Mouse (Mus musculus) small intestine, adult 2 months (tissue): ENCODE results near the gene Wnk4. TPM values are rescaled to one million over a fixed set of nuclear protein-coding genes. Genes with fewer than 3 reads are reported as not detected.

ENCODE experiments used
- H3K27ac ChIP-seq: fragments of 200-500 bp; 2 replicates; pipeline ENCODE4 v1.5.1; 2012; ENCODE audit warnings: low read depth, low read length, control low read depth, inconsistent platforms; ENCODE audit not compliant: insufficient read depth
- H3K27me3 ChIP-seq: fragments of 200-500 bp; 2 replicates; pipeline ENCODE4 v1.6.1; 2012; ENCODE audit warnings: mild to moderate bottlenecking, moderate library complexity, low read length, inconsistent platforms; ENCODE audit not compliant: control insufficient read depth, insufficient read depth
- H3K36me3 ChIP-seq: fragments of 200-500 bp; 2 replicates; pipeline ENCODE4 v1.6.1; 2012; ENCODE audit warnings: mild to moderate bottlenecking, low read length, control low read depth, inconsistent platforms; ENCODE audit not compliant: control insufficient read depth, insufficient read depth
- H3K4me1 ChIP-seq: fragments of 200-500 bp; 2 replicates; pipeline ENCODE4 v1.6.1; 2012; ENCODE audit warnings: low read length, inconsistent platforms, mixed read lengths; ENCODE audit not compliant: control insufficient read depth, insufficient read depth, insufficient read length
- H3K4me3 ChIP-seq: fragments of 200-500 bp; 2 replicates; pipeline ENCODE4 v1.5.1; 2012; ENCODE audit warnings: low read depth, mild to moderate bottlenecking, control low read depth, inconsistent platforms, low read length, moderate library complexity
- CTCF ChIP-seq: fragments of 200-500 bp; IDR thresholded peaks from 2 replicates; pipeline ENCODE4 v1.5.1; 2012; ENCODE audit warnings: low read depth, mild to moderate bottlenecking, control low read depth, inconsistent platforms, low read length, moderate library complexity, mixed read lengths; ENCODE audit not compliant: insufficient replicate concordance, insufficient read length; ENCODE audit errors: extremely low read depth
- POLR2A ChIP-seq: fragments of 200-500 bp; IDR thresholded peaks from 2 replicates; pipeline ENCODE4 v1.6.1; 2012; ENCODE audit warnings: low read depth, mild to moderate bottlenecking, control low read depth, inconsistent platforms, low read length, moderate library complexity
- WGBS: fragments of 180-500 bp; shearing (Covaris S2); methylation state at CpG from one replicate; pipeline ENCODE4 v1.1.7; 2018; 5-methylcytosine and 5-hydroxymethylcytosine counted together
- polyA plus RNA-seq: library from polyadenylated mRNA; depleted of rRNA; stranded (reverse); fragments of >200 nt; gene quantifications from 2 replicates; pipeline ENCODE4 v1.2.3, GENCODE M21; 2012

The Wnk4 gene
- polyA plus RNA-seq, 1 experiment, result 7.9 TPM

DNA sequence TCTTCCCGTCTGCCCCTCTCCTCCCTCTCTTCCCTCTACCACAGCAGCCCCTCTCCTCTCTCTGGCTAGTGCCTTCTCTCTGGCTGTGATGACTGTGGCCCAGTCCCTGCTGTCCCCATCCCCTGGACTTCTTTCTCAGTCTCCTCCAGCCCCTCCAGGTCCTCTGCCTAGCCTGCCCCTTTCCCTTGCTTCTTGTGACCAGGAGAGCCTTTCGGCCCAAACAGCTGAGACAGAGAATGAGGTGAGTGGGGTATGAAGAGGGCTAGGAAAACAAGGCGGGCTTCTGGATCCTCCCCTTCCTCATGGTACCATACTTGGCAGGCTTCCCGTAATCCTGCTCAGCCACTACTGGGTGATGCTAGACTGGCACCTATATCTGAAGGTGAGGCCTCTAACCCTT lies 14.9 kb downstream of the Wnk4 start:
- Histone ChIP-seq H3K27ac (no peak overlapping the region), H3K4me3 (no peak overlapping the region)
- 69% methylated on average over 4 of the region's 4 CpGs for WGBS

DNA sequence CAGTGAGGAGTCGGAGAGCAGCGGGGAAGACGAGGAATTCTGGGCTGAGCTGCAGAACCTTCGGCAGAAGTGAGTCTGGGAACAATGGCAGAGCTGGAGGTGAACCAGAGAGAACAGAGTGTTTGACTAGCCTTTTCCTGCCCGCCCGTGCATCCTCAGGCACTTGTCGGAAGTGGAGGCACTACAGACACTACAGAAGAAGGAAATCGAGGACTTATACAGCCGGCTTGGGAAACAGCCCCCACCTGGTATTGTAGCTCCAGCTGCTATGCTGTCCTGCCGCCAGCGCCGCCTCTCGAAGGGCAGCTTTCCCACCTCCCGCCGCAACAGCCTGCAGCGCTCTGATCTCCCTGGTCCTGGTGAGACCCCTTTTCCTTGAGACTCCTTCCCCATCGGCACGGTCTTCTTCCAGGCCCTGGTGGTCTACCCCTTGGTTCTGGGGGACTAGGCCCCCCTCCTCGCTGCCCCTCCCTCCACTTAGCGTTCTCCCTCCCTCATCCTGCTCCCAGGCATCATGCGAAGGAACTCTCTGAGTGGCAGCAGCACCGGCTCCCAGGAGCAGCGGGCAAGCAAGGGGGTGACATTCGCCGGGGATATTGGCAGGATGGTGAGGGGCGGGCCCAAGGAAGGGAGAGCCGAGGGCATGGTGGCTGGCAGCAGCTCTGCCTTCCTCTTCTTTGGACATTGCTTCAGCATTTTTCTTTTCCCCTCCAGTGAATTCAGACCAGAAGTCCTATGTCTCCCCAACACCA lies 16.1 kb downstream of the Wnk4 start:
- Histone ChIP-seq H3K27me3 (no peaks in the 10 kb centered on the region), H3K27ac (no peak overlapping the region), H3K4me1 (peaks cover 21% of the 10 kb centered on the region), H3K4me3 (peak overlapping the region; percentile 21), H3K36me3 (no peaks in the 10 kb centered on the region)
- 53% methylated on average over 27 of the region's 27 CpGs for WGBS
- TF ChIP-seq CTCF, result no peak
- TF ChIP-seq POLR2A, result no peak

More for the DNA sequence above, 14.9 kb downstream of the Wnk4 start:
- Histone ChIP-seq H3K4me1 (peaks cover 21% of the 10 kb centered on the region), H3K36me3 (no peaks in the 10 kb centered on the region), H3K27me3 (no peaks in the 10 kb centered on the region)
- TF ChIP-seq CTCF (no peak), POLR2A (no peak)

DNA sequence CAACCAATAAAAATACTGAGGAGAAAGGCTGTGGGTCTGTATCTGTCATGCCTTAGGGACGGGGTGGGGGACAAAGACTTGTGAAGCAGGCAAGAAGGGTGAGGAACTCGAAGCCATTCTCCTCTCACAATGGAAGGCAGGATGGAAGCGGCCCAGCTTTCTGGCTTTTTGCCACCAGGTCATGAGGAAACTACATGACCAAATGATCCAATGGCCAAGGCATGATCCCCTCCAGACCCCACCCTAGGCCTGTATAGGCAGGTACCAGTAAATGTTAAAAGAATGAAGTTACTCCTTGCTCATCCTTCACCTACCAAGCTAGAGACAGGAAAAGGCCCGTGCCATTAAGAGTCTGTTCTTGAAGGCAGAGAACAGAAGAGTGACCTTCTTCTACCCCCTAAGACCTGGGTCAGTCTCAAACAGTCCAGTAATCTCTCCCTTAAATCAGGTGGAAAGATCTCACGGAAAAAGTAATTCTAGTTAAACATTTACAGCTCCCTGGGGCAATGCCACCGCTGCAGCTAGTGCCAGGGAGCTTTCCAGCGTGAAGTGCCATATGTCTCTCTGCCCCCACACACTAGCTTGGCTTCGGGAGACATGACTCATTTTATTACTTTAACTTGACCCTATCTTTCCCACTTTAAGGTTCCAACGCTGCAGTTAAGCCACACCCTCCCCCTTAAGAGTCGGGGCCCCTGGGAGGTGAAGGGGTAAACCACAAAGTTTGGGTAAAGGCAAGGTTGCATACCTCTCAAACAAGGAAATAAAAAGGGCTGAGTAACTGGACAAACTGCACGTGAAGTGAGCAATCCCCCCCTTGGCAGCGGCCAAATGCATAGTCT lies 17.2 kb downstream of the Wnk4 start:
- no peak for TF ChIP-seq POLR2A
- no peak for TF ChIP-seq CTCF
- Histone ChIP-seq H3K27ac (peak overlapping the region; percentile 94), H3K4me1 (peaks cover 21% of the 10 kb centered on the region), H3K4me3 (peak overlapping the region; percentile 76), H3K36me3 (no peaks in the 10 kb centered on the region), H3K27me3 (no peaks in the 10 kb centered on the region)
- 18% methylated on average over 12 of the region's 12 CpGs for WGBS

DNA sequence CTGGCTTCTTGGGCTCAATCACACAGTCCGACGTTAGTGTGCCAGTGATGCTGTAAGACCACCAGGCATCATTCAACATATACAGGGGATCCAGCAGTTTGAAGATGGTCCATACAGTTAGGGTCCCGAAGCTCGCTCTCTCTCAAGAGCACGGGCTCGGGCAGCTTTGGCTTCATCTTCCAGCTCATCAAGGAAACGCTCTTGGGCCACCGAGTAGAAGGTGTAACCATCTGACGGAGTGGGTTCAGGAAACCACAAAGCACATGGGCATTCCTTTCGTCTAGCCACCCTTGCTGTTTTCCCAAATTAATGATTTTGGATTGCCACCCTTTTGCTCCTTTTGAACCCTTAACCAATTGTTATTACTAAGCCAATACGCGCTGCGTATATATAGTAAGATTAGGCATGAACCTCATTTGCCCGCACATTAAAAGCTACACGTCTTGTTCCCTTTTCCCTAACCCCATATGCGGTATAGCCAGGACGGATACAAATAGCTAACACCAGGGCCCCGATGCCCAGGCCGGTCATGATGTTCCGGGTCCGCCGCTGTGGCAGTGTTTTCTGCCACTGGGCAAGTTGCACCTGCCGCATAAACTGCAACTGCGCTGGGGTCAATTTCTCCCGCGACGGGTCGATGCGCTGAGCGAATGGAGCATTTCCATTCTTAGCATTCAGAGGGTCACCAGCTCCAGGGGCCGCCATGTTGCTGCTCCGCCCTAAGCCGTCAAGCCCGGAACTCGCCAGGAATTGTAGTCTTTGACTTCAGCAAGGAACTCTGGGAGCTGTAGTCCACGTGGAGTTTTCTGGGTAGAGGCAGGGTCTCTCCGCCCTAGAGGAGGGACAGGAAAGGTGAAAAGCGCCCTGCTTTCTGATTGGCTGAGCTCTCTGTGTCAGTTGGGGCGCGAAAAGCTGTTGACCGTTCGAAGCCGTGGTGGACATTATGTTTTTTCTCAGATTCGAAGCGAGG lies 18.1 kb downstream of the Wnk4 start, which contains the start of the genes Cntd1 and Coa3:
Gene Cntd1, plus strand, starts transcription at position 790 of the 970 bp plus-strand sequence.
Gene Coa3, minus strand, starts transcription at position 892 of the 970 bp plus-strand sequence.
- WGBS, result 2% methylated on average over 45 of the region's 45 CpGs
- TF ChIP-seq POLR2A (peak; percentile 88; the same call in 1 of the 2 replicates), CTCF (no peak)
- Histone ChIP-seq H3K4me3 (peak within 1 kb of the TSS; percentile 76), H3K36me3 (no peaks in the 10 kb centered on the region), H3K27ac (peak within 1 kb of the TSS; percentile 94), H3K4me1 (peaks cover 24% of the 10 kb centered on the region), H3K27me3 (no peaks in the 10 kb centered on the region)

DNA sequence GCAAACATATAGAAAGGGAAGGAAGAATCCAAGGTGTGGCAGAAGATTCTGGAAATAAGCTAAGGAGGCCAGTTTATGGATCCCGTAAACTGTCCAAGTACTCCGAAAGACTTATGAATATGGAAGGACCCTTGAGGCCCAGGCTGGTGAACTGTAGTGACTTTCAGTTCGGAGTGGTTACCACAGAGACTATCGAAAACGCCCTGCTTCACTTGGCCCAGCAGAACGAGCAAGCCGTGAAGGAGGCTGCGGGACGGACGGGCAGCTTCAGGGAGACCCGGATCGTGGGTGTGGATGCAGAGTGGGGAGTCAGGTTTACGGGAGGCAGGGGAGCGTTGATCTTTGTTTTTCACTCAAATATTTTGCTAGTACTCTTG lies 18.8 kb downstream of the Wnk4 start:
- no peaks in the 10 kb centered on the region for H3K36me3 ChIP-seq
- TF ChIP-seq POLR2A (no peak), CTCF (no peak)
- H3K27ac ChIP-seq, result no peak overlapping the region
- peaks cover 24% of the 10 kb centered on the region for H3K4me1 ChIP-seq
- WGBS, result 58% methylated on average over 14 of the region's 14 CpGs
- peak overlapping the region; percentile 76 for H3K4me3 ChIP-seq
- no peaks in the 10 kb centered on the region for H3K27me3 ChIP-seq

DNA sequence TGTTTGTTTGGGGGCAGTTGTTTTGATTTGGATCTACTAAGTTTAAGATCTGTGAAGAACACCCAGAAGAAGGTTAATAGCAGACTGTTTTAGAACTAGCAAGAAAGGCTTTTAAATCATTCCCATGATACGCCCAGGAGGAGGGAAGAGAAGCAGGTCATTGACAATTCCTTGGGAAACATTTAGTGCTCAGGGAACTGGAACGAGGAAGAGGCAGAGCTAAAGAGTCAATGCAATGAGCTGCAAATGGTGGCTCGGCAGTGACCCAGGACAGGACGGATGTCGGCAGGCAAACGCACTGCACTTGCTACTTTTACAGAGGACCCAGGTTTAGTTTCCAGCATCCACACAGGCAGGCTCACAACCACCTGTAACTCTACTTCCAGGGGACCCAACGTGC lies 20.5 kb downstream of the Wnk4 start:
- peaks cover 24% of the 10 kb centered on the region for H3K4me1 ChIP-seq
- 78% methylated on average over 7 of the region's 7 CpGs for WGBS
- H3K27me3 ChIP-seq, result no peaks in the 10 kb centered on the region
- H3K4me3 ChIP-seq, result no peak overlapping the region
- H3K36me3 ChIP-seq, result no peaks in the 10 kb centered on the region; the same call in 1 of the 2 replicates
- no peak for TF ChIP-seq CTCF
- no peak for TF ChIP-seq POLR2A
- H3K27ac ChIP-seq, result no peak overlapping the region
